Mouse (Mus musculus) stomach, postnatal 0 days (tissue): ENCODE measurements around the gene Gm30191. TPM values are rescaled to one million over a fixed set of nuclear protein-coding genes. Genes with fewer than 3 reads are reported as not detected.

Experiments used
- ATAC-seq: fragments of 200-750 bp; cut with Nextera tagmentation; 2 replicates; pipeline ENCODE4 v1.8.0; 2017; ENCODE audit not compliant: low FRiP score, low TSS enrichment
- DNase-seq: peaks from one replicate; pipeline ENCODE4 v3.0.0-alpha.2; 2016; ENCODE audit warnings: low spot score
- H3K27ac ChIP-seq: fragments of 300-500 bp; sonication (generic); replicated peaks from 2 replicates; pipeline ENCODE4 v1.5.1; 2014; ENCODE audit warnings: mild to moderate bottlenecking, control low read depth
- H3K27me3 ChIP-seq: fragments of 300-500 bp; sonication (generic); 2 replicates; pipeline ENCODE4 v1.6.1; 2014; ENCODE audit warnings: low read length; ENCODE audit not compliant: control insufficient read depth, insufficient read depth
- H3K36me3 ChIP-seq: fragments of 300-500 bp; sonication (generic); 2 replicates; pipeline ENCODE4 v1.6.1; 2014; ENCODE audit warnings: low read length, mixed read lengths; ENCODE audit not compliant: control insufficient read depth, insufficient read depth
- H3K4me1 ChIP-seq: fragments of 300-500 bp; sonication (generic); replicated peaks from 2 replicates; pipeline ENCODE4 v1.6.1; 2014; ENCODE audit warnings: antibody characterized with exemption; ENCODE audit not compliant: control insufficient read depth, insufficient read depth
- H3K4me2 ChIP-seq: fragments of 300-500 bp; sonication (generic); replicated peaks from 2 replicates; pipeline ENCODE4 v1.6.1; 2014; ENCODE audit warnings: low read depth, mild to moderate bottlenecking, control low read depth, moderate library complexity
- H3K4me3 ChIP-seq: fragments of 300-500 bp; sonication (generic); 2 replicates; pipeline ENCODE4 v1.5.1; 2014; ENCODE audit warnings: low read depth, low read length, control low read depth
- H3K9ac ChIP-seq: fragments of 300-500 bp; sonication (generic); 2 replicates; pipeline ENCODE4 v1.6.1; 2014; ENCODE audit warnings: mild to moderate bottlenecking, low read length, control low read depth, mixed read lengths
- H3K9me3 ChIP-seq: fragments of 300-500 bp; sonication (generic); 2 replicates; pipeline ENCODE4 v1.6.1; 2016; ENCODE audit warnings: low read length; ENCODE audit not compliant: control insufficient read depth
- CTCF ChIP-seq: IDR thresholded peaks from 2 replicates; pipeline ENCODE4 v1.5.1; 2016; ENCODE audit warnings: antibody characterized with exemption, low read depth, mild to moderate bottlenecking, moderate library complexity
- EP300 ChIP-seq: optimal IDR thresholded peaks from 2 replicates; pipeline ENCODE3; 2016; ENCODE audit warnings: antibody characterized with exemption
- WGBS: fragments of 180-500 bp; shearing (Covaris S2); extraction: QIAGEN DNeasy Blood & Tissue Kit; methylation state at CpG from one replicate; pipeline ENCODE4 v1.1.7; 2014; 5-methylcytosine and 5-hydroxymethylcytosine counted together
- polyA plus RNA-seq: library from polyadenylated mRNA; unstranded; fragments of >200 nt; fragmentation: Nextera tagmentation; extraction: Ambion mirVana; gene quantifications from 2 replicates; pipeline ENCODE4 v1.2.1, GENCODE M21; 2015

The Gm30191 gene
- polyA plus RNA-seq, 1 experiment from 2014 or later, result not detected

DNA sequence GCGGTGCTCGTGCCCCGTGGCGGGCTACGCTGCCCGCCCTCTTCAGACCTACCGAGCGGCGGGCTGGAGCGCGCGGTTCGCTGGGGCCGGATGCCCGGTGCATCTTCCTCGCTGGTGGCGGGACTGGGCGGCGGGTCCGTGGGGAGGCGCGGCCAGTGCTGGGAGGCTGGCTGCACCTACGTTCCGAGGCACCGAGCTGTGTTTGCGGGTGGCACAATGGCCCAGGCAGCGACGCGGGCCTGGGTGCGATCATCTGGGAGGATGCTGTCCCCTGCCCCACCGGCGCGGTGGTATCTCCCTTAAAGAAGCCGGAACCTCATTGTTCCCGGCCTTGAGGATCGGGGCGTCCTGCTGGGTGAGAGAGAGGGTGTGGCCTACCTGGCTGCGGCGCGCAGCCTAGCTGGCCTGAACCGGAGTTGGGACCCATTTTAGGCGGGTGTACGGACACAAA lies 40.9 kb downstream of the Gm30191 start, which contains the start of gene Pdik1l:
TSS of gene Pdik1l (minus strand) at position 321 of the 451 bp plus-strand sequence.
- H3K9ac ChIP-seq, result peak within 1 kb of the TSS; percentile 97

DNA sequence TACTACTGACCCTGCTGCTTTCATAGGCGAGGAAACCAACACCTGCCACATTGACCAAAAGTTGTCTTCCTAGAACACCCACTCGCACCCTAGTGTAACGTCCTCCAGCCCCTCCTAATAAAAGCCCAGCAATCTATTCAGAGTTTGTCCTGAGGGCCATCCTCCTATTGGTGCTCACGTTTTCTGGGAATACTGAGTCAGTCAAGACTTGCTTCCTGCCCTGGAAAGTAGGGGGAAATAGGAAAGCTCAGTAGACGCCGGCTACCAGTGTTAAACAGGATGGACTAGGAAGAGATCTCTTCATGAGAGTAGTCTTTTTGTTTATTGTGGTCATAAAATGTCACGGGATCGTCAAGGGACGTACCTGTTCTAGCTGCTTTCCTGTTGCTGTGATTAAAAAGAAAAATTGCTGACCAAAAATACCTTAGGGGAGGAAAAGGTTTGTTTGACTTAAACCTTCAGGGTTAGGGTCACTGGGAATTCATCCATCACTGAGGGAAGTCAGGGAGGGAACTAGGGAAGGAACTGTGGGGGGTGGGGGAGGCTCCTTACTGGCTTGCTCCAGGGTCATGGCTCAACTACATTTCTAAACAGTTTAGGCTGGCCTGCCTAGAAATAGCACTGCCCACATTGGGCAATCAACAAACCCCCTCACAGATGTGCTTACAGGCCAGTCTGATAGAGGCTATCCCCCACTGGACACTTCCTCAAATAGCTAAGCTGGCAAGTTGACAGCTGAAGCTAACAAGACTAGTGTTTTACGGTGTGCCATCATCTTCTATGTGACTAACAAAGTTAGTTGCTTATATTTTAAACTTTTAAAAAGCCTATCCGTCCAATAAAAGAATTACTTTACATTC lies 41.9 kb downstream of the Gm30191 start:
- no peaks in the 10 kb centered on the region for H3K36me3 ChIP-seq
- DNase-seq (no peak), ATAC-seq (no peak)
- no peak overlapping the region; the same call in 1 of the 2 replicates for H3K27ac ChIP-seq
- peak overlapping the region; percentile 82 for H3K4me2 ChIP-seq
- WGBS, result 20% methylated on average over 11 of the region's 11 CpGs
- peak overlapping the region; percentile 95; the same call in 1 of the 2 replicates for H3K4me3 ChIP-seq
- H3K9ac ChIP-seq, result peak overlapping the region; percentile 97
- TF ChIP-seq CTCF (no peak), EP300 (no peak)
- no peaks in the 10 kb centered on the region for H3K9me3 ChIP-seq
- 0 out of 2 replicates have a peak, but pooled peaks cover 3% of the 10 kb centered on the region for H3K4me1 ChIP-seq
- H3K27me3 ChIP-seq, result no peaks in the 10 kb centered on the region

More for the DNA sequence above, 40.9 kb downstream of the Gm30191 start, which contains the start of gene Pdik1l:
- H3K27me3 ChIP-seq, result no peaks in the 10 kb centered on the region
- H3K9me3 ChIP-seq, result no peaks in the 10 kb centered on the region
- ATAC-seq, result peak; percentile 83
- peak within 1 kb of the TSS; percentile 96 for H3K4me2 ChIP-seq
- peak within 1 kb of the TSS; percentile 95 for H3K4me3 ChIP-seq
- under 1% methylated on average over 41 of the region's 43 CpGs for WGBS
- peak within 1 kb of the TSS; percentile 99 for H3K27ac ChIP-seq
- peak; percentile 85 for DNase-seq
- no peaks in the 10 kb centered on the region for H3K36me3 ChIP-seq
- 0 out of 2 replicates have a peak, but pooled peaks cover 3% of the 10 kb centered on the region for H3K4me1 ChIP-seq
- 0 out of 2 replicates have a peak, but pooled peaks have one; percentile 6 for TF ChIP-seq CTCF
- no peak for TF ChIP-seq EP300

DNA sequence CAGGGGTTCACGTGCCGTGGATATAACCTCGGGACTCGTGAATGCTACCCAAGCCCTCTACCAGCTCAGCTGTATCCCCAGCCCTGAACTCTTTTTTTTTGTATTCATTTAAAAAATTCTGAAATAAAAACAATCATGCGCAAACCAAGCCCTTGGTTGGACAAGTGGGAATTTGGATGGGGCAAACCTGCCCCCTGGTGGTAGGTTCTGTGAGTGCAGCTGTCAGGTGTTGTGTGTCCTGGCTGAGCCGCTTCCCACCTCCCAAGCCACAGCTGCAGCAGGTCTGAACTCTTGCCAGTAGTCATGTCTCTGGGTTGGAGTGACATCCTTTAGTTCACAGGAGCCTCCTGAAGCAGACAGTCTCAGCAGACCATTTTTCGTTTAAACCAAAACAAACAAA lies 45.3 kb downstream of the Gm30191 start:
- WGBS, result 14% methylated on average over 7 of the region's 7 CpGs
- no peak for ATAC-seq
- TF ChIP-seq EP300 (no peak), CTCF (peak; percentile 95)

DNA sequence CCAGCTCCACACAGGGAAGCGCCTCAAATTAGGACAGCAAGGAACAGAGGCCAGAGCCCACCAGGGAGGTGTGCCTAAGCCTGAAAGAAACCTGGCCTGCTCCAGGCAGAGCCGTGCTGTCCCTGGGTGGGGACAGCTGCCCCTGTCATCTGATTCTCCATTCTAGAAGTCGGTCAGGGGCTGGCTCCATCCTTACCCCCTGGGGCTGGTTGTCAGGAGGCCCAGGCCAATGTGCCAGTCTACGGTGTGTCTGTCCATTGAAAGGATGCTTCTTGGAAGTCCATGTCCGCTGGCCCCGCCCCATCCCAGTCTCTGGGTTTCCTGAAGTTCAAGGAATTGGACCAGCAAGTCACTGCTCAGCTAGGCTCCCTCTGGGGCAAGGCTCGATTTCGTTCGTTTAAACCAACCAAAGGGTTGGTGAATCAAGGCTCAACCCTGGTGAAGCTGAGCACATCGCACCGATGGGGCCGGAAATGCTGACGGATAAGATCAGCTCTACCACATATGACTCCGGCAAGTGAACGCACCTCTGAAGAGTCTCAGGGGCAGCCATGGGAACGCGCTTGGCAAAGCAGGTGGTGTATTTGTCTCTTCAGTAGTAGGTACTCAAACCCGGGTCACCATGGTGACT lies 46.4 kb downstream of the Gm30191 start:
- H3K9me3 ChIP-seq, result no peaks in the 10 kb centered on the region
- no peak overlapping the region for H3K9ac ChIP-seq
- 0 out of 2 replicates have a peak, but pooled peaks cover 3% of the 10 kb centered on the region for H3K4me1 ChIP-seq
- no peak overlapping the region for H3K4me2 ChIP-seq
- TF ChIP-seq EP300, result no peak
- TF ChIP-seq CTCF, result no peak
- 69% methylated on average over 18 of the region's 18 CpGs for WGBS
- H3K27ac ChIP-seq, result no peak overlapping the region
- no peaks in the 10 kb centered on the region for H3K36me3 ChIP-seq
- DNase-seq (no peak), ATAC-seq (no peak)
- H3K27me3 ChIP-seq, result no peaks in the 10 kb centered on the region
- no peak overlapping the region for H3K4me3 ChIP-seq

More for the DNA sequence above, 45.3 kb downstream of the Gm30191 start:
- Histone ChIP-seq H3K4me2 (no peak overlapping the region), H3K27me3 (no peaks in the 10 kb centered on the region), H3K9ac (no peak overlapping the region), H3K9me3 (no peaks in the 10 kb centered on the region), H3K27ac (no peak overlapping the region), H3K4me3 (no peak overlapping the region), H3K36me3 (no peaks in the 10 kb centered on the region), H3K4me1 (0 out of 2 replicates have a peak, but pooled peaks cover 3% of the 10 kb centered on the region)
- peak; percentile 88 for DNase-seq

DNA sequence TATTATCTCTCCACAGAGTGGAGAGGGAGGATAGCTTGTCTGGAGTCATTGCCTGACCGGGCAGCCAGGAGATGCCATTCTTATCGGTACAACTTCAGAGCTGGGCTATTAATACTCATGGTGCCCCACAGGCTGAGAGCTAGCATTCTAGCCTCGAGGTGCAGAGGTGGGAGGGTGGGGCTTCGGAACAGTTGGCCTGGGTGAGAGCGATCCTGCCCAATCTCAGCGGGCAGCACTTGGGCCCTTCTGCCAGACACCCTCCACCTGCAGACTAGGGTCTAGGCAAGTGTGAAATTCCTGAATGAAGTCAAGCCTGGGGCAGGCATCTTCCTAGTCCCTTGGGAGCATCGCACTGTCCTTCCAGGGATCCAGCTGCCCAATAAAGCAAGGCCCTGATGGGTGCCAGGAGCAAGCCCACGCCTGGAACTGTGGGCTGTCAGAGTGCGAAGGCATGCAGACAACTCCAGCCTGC lies 47.0 kb downstream of the Gm30191 start:
- ATAC-seq (no peak), DNase-seq (no peak)
- H3K4me1 ChIP-seq, result 0 out of 2 replicates have a peak, but pooled peaks cover 1% of the 10 kb centered on the region
- TF ChIP-seq EP300 (no peak), CTCF (no peak)
- H3K4me3 ChIP-seq, result no peak overlapping the region
- H3K9me3 ChIP-seq, result no peaks in the 10 kb centered on the region
- H3K4me2 ChIP-seq, result no peak overlapping the region
- no peak overlapping the region for H3K27ac ChIP-seq
- no peaks in the 10 kb centered on the region for H3K27me3 ChIP-seq
- WGBS, result 55% methylated on average over 9 of the region's 9 CpGs
- H3K36me3 ChIP-seq, result no peaks in the 10 kb centered on the region
- no peak overlapping the region for H3K9ac ChIP-seq
